Mouse (Mus musculus) liver, postnatal 0 days (tissue): ENCODE results near the gene Csk. TPM values are rescaled to one million over a fixed set of nuclear protein-coding genes. Genes with fewer than 3 reads are reported as not detected.

Experiments used
- ATAC-seq: fragments of 200-750 bp; cut with Nextera tagmentation; 2 replicates; pipeline ENCODE4 v1.8.0; 2017; ENCODE audit warnings: mild to moderate bottlenecking, moderate library complexity
- DNase-seq: peaks from one replicate; pipeline ENCODE4 v3.0.0-alpha.2; 2016
- H3K27ac ChIP-seq: fragments of 300-500 bp; sonication (generic); 2 replicates; pipeline ENCODE4 v1.5.1; 2014; ENCODE audit warnings: antibody characterized with exemption, moderate library complexity, mild to moderate bottlenecking, low read depth
- H3K27me3 ChIP-seq: fragments of 300-500 bp; sonication (generic); 2 replicates; pipeline ENCODE4 v1.6.1; 2014; ENCODE audit warnings: low read length, control low read depth, mixed read lengths; ENCODE audit not compliant: insufficient read depth
- H3K36me3 ChIP-seq: fragments of 300-500 bp; sonication (generic); replicated peaks from 2 replicates; pipeline ENCODE4 v1.6.1; 2014; ENCODE audit warnings: mild to moderate bottlenecking, control low read depth, low read length, moderate library complexity, mixed read lengths; ENCODE audit not compliant: insufficient read depth
- H3K4me1 ChIP-seq: fragments of 300-500 bp; sonication (generic); 2 replicates; pipeline ENCODE4 v1.6.1; 2014; ENCODE audit warnings: antibody characterized with exemption, mild to moderate bottlenecking, control low read depth; ENCODE audit not compliant: insufficient read depth
- H3K4me2 ChIP-seq: fragments of 300-500 bp; sonication (generic); 2 replicates; pipeline ENCODE4 v1.6.1; 2014; ENCODE audit warnings: low read depth, mild to moderate bottlenecking, low read length, moderate library complexity, mixed read lengths
- H3K4me3 ChIP-seq: fragments of 300-500 bp; sonication (generic); 2 replicates; pipeline ENCODE4 v1.5.1; 2014; ENCODE audit warnings: low read depth, low read length
- H3K9ac ChIP-seq: fragments of 300-500 bp; sonication (generic); replicated peaks from 2 replicates; pipeline ENCODE4 v1.6.1; 2014; ENCODE audit warnings: mild to moderate bottlenecking, moderate library complexity
- H3K9me3 ChIP-seq: fragments of 300-500 bp; sonication (generic); 2 replicates; pipeline ENCODE4 v1.6.1; 2016; ENCODE audit warnings: mild to moderate bottlenecking, control low read depth, low read length, mixed read lengths
- CTCF ChIP-seq: sonication (generic); IDR thresholded peaks from 2 replicates; pipeline ENCODE4 v1.5.1; 2016; ENCODE audit warnings: antibody characterized with exemption, low read depth
- EP300 ChIP-seq: IDR thresholded peaks from 2 replicates; pipeline ENCODE4 v1.6.1; 2016; ENCODE audit warnings: antibody characterized with exemption, low read depth, mild to moderate bottlenecking
- WGBS: fragments of 180-500 bp; shearing (Covaris S2); extraction: QIAGEN DNeasy Blood & Tissue Kit; methylation state at CpG from one replicate; pipeline ENCODE4 v1.1.7; 2014; ENCODE audit not compliant: insufficient replicate concordance; 5-methylcytosine and 5-hydroxymethylcytosine counted together
- polyA plus RNA-seq: library from polyadenylated mRNA; unstranded; fragments of >200 nt; fragmentation: Nextera tagmentation; extraction: Ambion mirVana; gene quantifications from 2 replicates; pipeline ENCODE4 v1.2.1, GENCODE M21; 2015

Gene Csk
- polyA plus RNA-seq, 1 experiment from 2014 or later = 15.5 TPM

DNA sequence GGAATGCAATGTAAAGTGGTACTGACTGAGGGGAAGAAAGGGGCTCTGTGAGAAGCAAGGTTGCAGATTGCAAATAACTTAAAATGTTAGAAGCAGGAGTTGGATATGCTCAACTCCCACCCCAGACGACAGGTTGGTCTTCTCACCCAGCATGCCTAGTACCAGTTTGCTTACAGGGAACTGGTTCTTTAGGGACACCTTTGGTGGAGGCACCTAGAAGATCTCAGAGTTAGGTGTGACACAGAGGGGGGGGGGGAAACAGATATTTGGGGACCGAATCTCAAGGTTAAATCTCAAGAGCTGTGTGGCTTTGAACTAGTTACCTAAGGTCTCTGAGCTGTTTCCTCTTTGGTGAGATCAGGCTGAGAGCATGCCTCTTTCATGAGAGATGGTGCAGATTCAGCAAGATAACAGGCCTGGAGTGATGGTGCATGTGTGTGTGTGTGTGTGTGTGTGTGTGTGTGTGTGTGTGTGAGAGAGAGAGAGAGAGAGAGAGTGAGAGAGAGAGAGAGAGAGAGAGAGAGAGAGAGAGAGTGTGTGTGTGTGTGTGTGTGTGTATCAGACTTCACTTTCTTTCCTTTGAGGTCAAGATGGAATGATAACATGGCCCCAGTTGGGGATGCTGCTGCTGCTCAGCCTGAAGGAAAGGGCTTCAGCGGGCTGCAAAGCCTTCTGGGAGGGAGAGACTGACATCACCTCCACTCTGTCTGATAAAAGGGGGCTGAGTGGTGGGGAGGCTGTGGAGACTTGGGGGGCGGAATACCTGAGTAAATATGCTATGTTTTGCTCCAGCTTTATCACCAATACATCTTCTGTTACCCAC lies 5.9 kb downstream of the Csk start:
- Histone ChIP-seq H3K4me1 (peaks cover 60% of the 10 kb centered on the region), H3K27ac (peak overlapping the region; percentile 99), H3K9ac (peak overlapping the region; percentile 35; the same call in 1 of the 2 replicates), H3K9me3 (no peaks in the 10 kb centered on the region), H3K4me3 (no peak overlapping the region), H3K4me2 (peak overlapping the region; percentile 40), H3K27me3 (no peaks in the 10 kb centered on the region), H3K36me3 (no peaks in the 10 kb centered on the region)
- TF ChIP-seq EP300 (no peak), CTCF (no peak)
- 24% methylated on average over 4 of the region's 4 CpGs for WGBS
- peak; percentile 16 for DNase-seq
- ATAC-seq = no peak

DNA sequence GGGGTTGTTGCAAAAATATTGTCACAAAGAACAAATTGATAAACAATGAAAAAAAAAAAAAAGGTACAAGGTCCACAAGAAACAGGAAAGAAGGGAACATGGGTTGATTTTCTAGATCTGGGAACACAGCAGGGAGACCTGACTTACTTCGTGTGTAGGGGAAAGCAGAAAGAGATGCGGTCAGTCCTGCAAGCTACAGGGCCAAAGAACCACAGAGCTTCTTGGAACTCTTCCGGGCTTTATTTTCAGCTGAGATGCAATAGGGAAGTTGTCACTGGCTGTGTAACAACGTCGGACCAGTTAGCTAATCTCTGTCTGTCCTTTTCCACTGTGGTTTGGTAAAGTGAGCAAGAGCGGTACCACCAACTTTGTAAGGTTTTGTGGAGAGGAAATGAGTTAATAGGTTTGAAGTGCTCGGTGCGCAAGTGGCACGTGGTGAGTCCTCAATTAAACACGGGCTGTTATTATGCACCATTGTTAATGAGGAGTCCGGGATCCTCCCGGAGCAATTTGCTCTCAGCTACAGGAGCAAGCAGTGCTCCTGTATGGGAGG lies 6.8 kb downstream of the Csk start:
- peak overlapping the region; percentile 40 for H3K4me2 ChIP-seq
- H3K36me3 ChIP-seq = peaks cover 4% of the 10 kb centered on the region
- H3K9ac ChIP-seq = peak overlapping the region; percentile 35; the same call in 1 of the 2 replicates
- peaks cover 68% of the 10 kb centered on the region for H3K4me1 ChIP-seq
- peak overlapping the region; percentile 99 for H3K27ac ChIP-seq
- TF ChIP-seq CTCF (no peak), EP300 (peak; percentile 39)
- DNase-seq (peak; percentile 41), ATAC-seq (no peak)
- no peaks in the 10 kb centered on the region for H3K9me3 ChIP-seq
- no peaks in the 10 kb centered on the region for H3K27me3 ChIP-seq
- WGBS = 18% methylated on average over 12 of the region's 12 CpGs
- no peak overlapping the region for H3K4me3 ChIP-seq

DNA sequence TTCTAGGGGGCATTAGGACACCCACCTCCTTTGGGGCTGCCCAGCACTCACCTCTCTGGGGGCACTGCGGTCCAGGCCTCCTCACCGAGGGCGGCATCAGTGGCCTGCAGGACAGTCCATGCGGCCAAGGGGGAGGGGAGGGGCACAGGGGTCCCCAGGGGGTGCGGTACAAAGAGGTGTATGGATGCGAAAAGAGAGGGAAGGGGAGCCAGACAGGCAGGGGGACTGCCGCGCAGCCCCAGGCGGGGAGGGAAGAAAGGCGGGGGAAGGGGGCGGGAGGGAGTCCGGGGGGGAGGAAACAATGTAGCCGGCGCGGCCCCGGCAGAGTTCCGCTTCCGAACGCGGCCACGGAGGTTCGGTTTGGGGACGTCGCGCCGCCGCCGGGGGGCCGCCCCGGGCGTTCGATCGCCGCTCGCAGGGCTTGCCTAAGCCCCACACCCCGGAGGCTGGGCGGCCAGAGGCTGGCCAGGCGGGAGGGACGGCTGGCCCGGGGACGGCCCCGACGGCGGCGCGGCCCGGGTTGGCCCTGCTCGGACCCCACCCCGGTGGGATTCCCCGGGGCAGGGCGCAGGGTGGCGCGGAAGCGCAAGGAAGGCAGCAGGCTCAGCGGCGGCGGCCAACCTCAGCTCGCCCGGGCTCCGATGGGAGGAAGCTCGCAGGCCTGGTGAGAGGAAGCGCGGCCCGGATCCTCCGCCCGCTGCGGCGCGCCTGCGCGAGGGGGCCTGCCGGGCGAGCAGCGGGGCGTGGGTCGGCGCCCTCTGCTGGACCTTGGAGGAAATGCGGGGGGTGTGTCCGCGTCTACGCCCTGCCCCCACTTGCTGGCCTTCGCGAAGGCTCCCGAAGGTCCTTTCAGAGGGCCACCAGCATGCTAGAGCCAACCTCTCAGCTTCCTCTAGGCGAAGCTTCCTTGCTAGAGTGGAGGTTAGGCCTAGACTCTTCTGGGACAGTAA lies 8.2 kb downstream of the Csk start:
- Histone ChIP-seq H3K27ac (peak overlapping the region; percentile 99), H3K9ac (peak overlapping the region; percentile 96), H3K4me1 (peaks cover 69% of the 10 kb centered on the region), H3K4me3 (peak overlapping the region; percentile 90), H3K36me3 (peaks cover 4% of the 10 kb centered on the region), H3K4me2 (peak overlapping the region; percentile 93), H3K9me3 (no peaks in the 10 kb centered on the region), H3K27me3 (no peaks in the 10 kb centered on the region)
- peak; percentile 92 for TF ChIP-seq CTCF
- TF ChIP-seq EP300 = no peak
- WGBS = 9% methylated on average over 54 of the region's 85 CpGs
- peak; percentile 95 for DNase-seq
- peak; percentile 86 for ATAC-seq

DNA sequence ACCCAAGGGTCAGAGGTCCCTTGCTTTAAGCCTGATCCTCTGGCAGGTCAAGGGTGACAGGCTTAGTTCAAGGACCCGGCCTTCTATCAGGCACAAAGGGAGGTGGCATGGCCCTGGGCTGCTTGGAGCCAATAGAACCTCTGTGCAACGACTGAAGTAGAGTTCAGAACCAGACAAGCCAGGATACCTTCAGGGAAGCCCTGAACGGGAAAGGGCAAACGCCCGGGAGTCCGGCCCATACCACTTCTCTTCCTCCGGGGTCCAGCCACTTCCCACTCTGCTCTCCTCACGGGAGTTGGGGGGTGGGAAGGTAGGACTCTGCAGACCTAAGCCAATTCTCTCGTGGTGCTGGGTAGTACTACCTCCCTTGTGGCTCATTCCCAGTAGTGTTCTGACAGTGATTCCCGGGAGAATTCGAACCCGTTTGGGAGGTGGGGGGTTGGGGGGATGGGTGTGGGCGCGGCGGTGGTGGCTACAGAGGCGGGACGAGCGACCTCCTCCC lies 8.9 kb downstream of the Csk start:
- Histone ChIP-seq H3K4me3 (peak overlapping the region; percentile 90), H3K4me2 (peak overlapping the region; percentile 93), H3K4me1 (peaks cover 75% of the 10 kb centered on the region), H3K27me3 (no peaks in the 10 kb centered on the region), H3K27ac (peak overlapping the region; percentile 99), H3K36me3 (peaks cover 4% of the 10 kb centered on the region), H3K9me3 (no peaks in the 10 kb centered on the region), H3K9ac (peak overlapping the region; percentile 96)
- no peak for TF ChIP-seq CTCF
- no peak for TF ChIP-seq EP300
- DNase-seq (peak; percentile 40), ATAC-seq (no peak)
- WGBS = 0% methylated on average over 16 of the region's 18 CpGs

DNA sequence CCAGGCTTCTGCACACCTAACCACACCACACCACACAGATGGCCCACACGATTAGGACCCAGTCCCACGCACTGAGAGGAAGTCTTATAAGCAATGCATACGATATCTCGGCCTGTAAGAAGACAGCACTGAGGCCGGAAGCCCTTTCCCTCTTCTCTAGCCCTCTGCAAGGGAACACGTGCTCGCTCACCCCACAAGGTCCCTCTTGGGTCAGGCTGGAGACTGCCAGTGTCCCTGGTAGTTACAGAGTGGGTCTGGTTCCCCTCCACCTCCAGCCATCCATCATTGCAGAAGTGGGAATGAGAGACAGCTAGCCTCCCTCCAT lies 9.6 kb downstream of the Csk start:
- Histone ChIP-seq H3K9me3 (no peaks in the 10 kb centered on the region), H3K27me3 (no peaks in the 10 kb centered on the region), H3K9ac (peak overlapping the region; percentile 96), H3K4me3 (peak overlapping the region; percentile 90), H3K27ac (peak overlapping the region; percentile 99), H3K36me3 (peaks cover 4% of the 10 kb centered on the region), H3K4me2 (peak overlapping the region; percentile 93), H3K4me1 (peaks cover 82% of the 10 kb centered on the region)
- DNase-seq (peak; percentile 48), ATAC-seq (no peak; the same call in 1 of the 2 replicates)
- TF ChIP-seq EP300 = 0 out of 2 replicates have a peak, but pooled peaks have one; percentile 46
- no peak for TF ChIP-seq CTCF
- 11% methylated on average over 7 of the region's 7 CpGs for WGBS
